Mouse (Mus musculus): ENCODE data around the gene Crispld2. TPM values are rescaled to one million over a fixed set of nuclear protein-coding genes. Genes with fewer than 3 reads are reported as not detected.

Gene Crispld2
- polyA plus RNA-seq, 1 experiment from 2014 or later = 1.8 TPM

- WGBS = 86% methylated on average over 6 of the region's 6 CpGs
- H3K27me3 ChIP-seq (ENCODE audit: control insufficient read depth, insufficient read depth, low read length) = no peaks in the 10 kb centered on the region
- no peaks in the 10 kb centered on the region for H3K36me3 ChIP-seq (ENCODE audit: control insufficient read depth, insufficient read depth, low read length)
- no peak for ATAC-seq (ENCODE audit: insufficient number of reproducible peaks, insufficient read depth, low FRiP score, low read depth)
- no peak overlapping the region for H3K9ac ChIP-seq (ENCODE audit: low read length)
- H3K4me3 ChIP-seq (ENCODE audit: control insufficient read depth in 1 of 2, insufficient read depth in 1 of 2, low read depth in 1 of 2, low read length in 2 of 2) = no peak overlapping the region
- no peak overlapping the region for H3K27ac ChIP-seq (replicated peaks in 1 of 2; ENCODE audit: control insufficient read depth in 1 of 2, insufficient read depth in 1 of 2, low read depth in 2 of 2, low read length in 2 of 2)
- H3K9me3 ChIP-seq (ENCODE audit: control insufficient read depth, low read length) = no peaks in the 10 kb centered on the region
- H3K4me2 ChIP-seq (ENCODE audit: low read length) = no peak overlapping the region
- H3K4me1 ChIP-seq (ENCODE audit: control insufficient read depth in 2 of 2, insufficient read depth in 2 of 2, low read length in 2 of 2) = peaks cover 7 to 8% of the 10 kb centered on the region in 2 experiments; a peak in 3 of 4 replicates
Observed at GRCm38 (mm10) chr8:120017786-120018185, 25.5 kb downstream of the Crispld2 start.

- Histone ChIP-seq H3K9me3 (ENCODE audit: control insufficient read depth, low read length) (no peaks in the 10 kb centered on the region), H3K4me2 (ENCODE audit: low read length) (no peak overlapping the region), H3K4me1 (ENCODE audit: control insufficient read depth in 2 of 2, insufficient read depth in 2 of 2, low read length in 2 of 2) (peaks cover 7 to 8% of the 10 kb centered on the region in 2 experiments; a peak in 3 of 4 replicates), H3K9ac (ENCODE audit: low read length) (no peak overlapping the region), H3K36me3 (ENCODE audit: control insufficient read depth, insufficient read depth, low read length) (no peaks in the 10 kb centered on the region), H3K27me3 (ENCODE audit: control insufficient read depth, insufficient read depth, low read length) (no peaks in the 10 kb centered on the region), H3K4me3 (ENCODE audit: control insufficient read depth in 1 of 2, insufficient read depth in 1 of 2, low read depth in 1 of 2, low read length in 2 of 2) (no peak overlapping the region), H3K27ac (replicated peaks in 1 of 2; ENCODE audit: control insufficient read depth in 1 of 2, insufficient read depth in 1 of 2, low read depth in 2 of 2, low read length in 2 of 2) (no peak overlapping the region)
- WGBS = 80% methylated on average over 6 of the region's 6 CpGs
- ATAC-seq (ENCODE audit: insufficient number of reproducible peaks, insufficient read depth, low FRiP score, low read depth) = no peak
Observed at GRCm38 (mm10) chr8:120018379-120018778, 26.1 kb downstream of the Crispld2 start.

GRCm38 (mm10) chr8:120019297-120019696, 27.1 kb downstream of the Crispld2 start:
- H3K27ac ChIP-seq (replicated peaks in 1 of 2; ENCODE audit: control insufficient read depth in 1 of 2, insufficient read depth in 1 of 2, low read depth in 2 of 2, low read length in 2 of 2) = no peak overlapping the region
- no peak overlapping the region for H3K4me2 ChIP-seq (ENCODE audit: low read length)
- no peaks in the 10 kb centered on the region for H3K27me3 ChIP-seq (ENCODE audit: control insufficient read depth, insufficient read depth, low read length)
- no peaks in the 10 kb centered on the region for H3K9me3 ChIP-seq (ENCODE audit: control insufficient read depth, low read length)
- H3K9ac ChIP-seq (ENCODE audit: low read length) = no peak overlapping the region
- H3K36me3 ChIP-seq (ENCODE audit: control insufficient read depth, insufficient read depth, low read length) = no peaks in the 10 kb centered on the region
- no peak overlapping the region for H3K4me3 ChIP-seq (ENCODE audit: control insufficient read depth in 1 of 2, insufficient read depth in 1 of 2, low read depth in 1 of 2, low read length in 2 of 2)
- WGBS = 70% methylated on average over 5 of the region's 5 CpGs
- ATAC-seq (ENCODE audit: insufficient number of reproducible peaks, insufficient read depth, low FRiP score, low read depth) = no peak
- H3K4me1 ChIP-seq (ENCODE audit: control insufficient read depth in 2 of 2, insufficient read depth in 2 of 2, low read length in 2 of 2) = peaks cover 4% of the 10 kb centered on the region in 2 experiments; a peak in 3 of 4 replicates

- Histone ChIP-seq H3K4me3 (ENCODE audit: control insufficient read depth in 1 of 2, insufficient read depth in 1 of 2, low read depth in 1 of 2, low read length in 2 of 2) (no peak overlapping the region), H3K4me2 (ENCODE audit: low read length) (no peak overlapping the region), H3K36me3 (ENCODE audit: control insufficient read depth, insufficient read depth, low read length) (no peaks in the 10 kb centered on the region), H3K27ac (replicated peaks in 1 of 2; ENCODE audit: control insufficient read depth in 1 of 2, insufficient read depth in 1 of 2, low read depth in 2 of 2, low read length in 2 of 2) (no peak overlapping the region), H3K4me1 (ENCODE audit: control insufficient read depth in 2 of 2, insufficient read depth in 2 of 2, low read length in 2 of 2) (no peaks in the 10 kb centered on the region), H3K27me3 (ENCODE audit: control insufficient read depth, insufficient read depth, low read length) (no peaks in the 10 kb centered on the region), H3K9ac (ENCODE audit: low read length) (no peak overlapping the region), H3K9me3 (ENCODE audit: control insufficient read depth, low read length) (no peaks in the 10 kb centered on the region)
- ATAC-seq (ENCODE audit: insufficient number of reproducible peaks, insufficient read depth, low FRiP score, low read depth) = no peak
- WGBS = 56% methylated on average over 7 of the region's 7 CpGs
Observed at GRCm38 (mm10) chr8:120020298-120020697, 28.1 kb downstream of the Crispld2 start.

GRCm38 (mm10) chr8:120026199-120026598, 34.0 kb downstream of the Crispld2 start:
- Histone ChIP-seq H3K4me1 (ENCODE audit: control insufficient read depth in 2 of 2, insufficient read depth in 2 of 2, low read length in 2 of 2) (no peaks in the 10 kb centered on the region), H3K9ac (ENCODE audit: low read length) (no peak overlapping the region), H3K36me3 (ENCODE audit: control insufficient read depth, insufficient read depth, low read length) (no peaks in the 10 kb centered on the region), H3K4me2 (ENCODE audit: low read length) (no peak overlapping the region), H3K27ac (replicated peaks in 1 of 2; ENCODE audit: control insufficient read depth in 1 of 2, insufficient read depth in 1 of 2, low read depth in 2 of 2, low read length in 2 of 2) (no peak overlapping the region), H3K4me3 (ENCODE audit: control insufficient read depth in 1 of 2, insufficient read depth in 1 of 2, low read depth in 1 of 2, low read length in 2 of 2) (no peak overlapping the region), H3K27me3 (ENCODE audit: control insufficient read depth, insufficient read depth, low read length) (no peaks in the 10 kb centered on the region), H3K9me3 (ENCODE audit: control insufficient read depth, low read length) (no peaks in the 10 kb centered on the region)
- no peak for ATAC-seq (ENCODE audit: insufficient number of reproducible peaks, insufficient read depth, low FRiP score, low read depth)
- 43% methylated on average over 5 of the region's 5 CpGs for WGBS

GRCm38 (mm10) chr8:120026991-120027390, 34.8 kb downstream of the Crispld2 start:
- H3K4me2 ChIP-seq (ENCODE audit: low read length) = no peak overlapping the region
- no peaks in the 10 kb centered on the region for H3K27me3 ChIP-seq (ENCODE audit: control insufficient read depth, insufficient read depth, low read length)
- H3K27ac ChIP-seq (replicated peaks in 1 of 2; ENCODE audit: control insufficient read depth in 1 of 2, insufficient read depth in 1 of 2, low read depth in 2 of 2, low read length in 2 of 2) = no peak overlapping the region
- 64% methylated on average over 6 of the region's 6 CpGs for WGBS
- H3K4me3 ChIP-seq (ENCODE audit: control insufficient read depth in 1 of 2, insufficient read depth in 1 of 2, low read depth in 1 of 2, low read length in 2 of 2) = no peak overlapping the region
- no peak for ATAC-seq (ENCODE audit: insufficient number of reproducible peaks, insufficient read depth, low FRiP score, low read depth)
- no peak overlapping the region for H3K9ac ChIP-seq (ENCODE audit: low read length)
- no peaks in the 10 kb centered on the region for H3K9me3 ChIP-seq (ENCODE audit: control insufficient read depth, low read length)
- H3K4me1 ChIP-seq (ENCODE audit: control insufficient read depth in 2 of 2, insufficient read depth in 2 of 2, low read length in 2 of 2) = no peaks in the 10 kb centered on the region
- H3K36me3 ChIP-seq (ENCODE audit: control insufficient read depth, insufficient read depth, low read length) = no peaks in the 10 kb centered on the region

GRCm38 (mm10) chr8:120030447-120030846, 38.2 kb downstream of the Crispld2 start:
- Histone ChIP-seq H3K9ac (ENCODE audit: low read length) (no peak overlapping the region), H3K27me3 (ENCODE audit: control insufficient read depth, insufficient read depth, low read length) (no peaks in the 10 kb centered on the region), H3K4me1 (ENCODE audit: control insufficient read depth in 2 of 2, insufficient read depth in 2 of 2, low read length in 2 of 2) (no peaks in the 10 kb centered on the region), H3K4me2 (ENCODE audit: low read length) (no peak overlapping the region), H3K27ac (replicated peaks in 1 of 2; ENCODE audit: control insufficient read depth in 1 of 2, insufficient read depth in 1 of 2, low read depth in 2 of 2, low read length in 2 of 2) (no peak overlapping the region), H3K36me3 (ENCODE audit: control insufficient read depth, insufficient read depth, low read length) (no peaks in the 10 kb centered on the region), H3K9me3 (ENCODE audit: control insufficient read depth, low read length) (no peaks in the 10 kb centered on the region), H3K4me3 (ENCODE audit: control insufficient read depth in 1 of 2, insufficient read depth in 1 of 2, low read depth in 1 of 2, low read length in 2 of 2) (no peak overlapping the region)
- WGBS = 70% methylated on average over 5 of the region's 5 CpGs
- no peak for ATAC-seq (ENCODE audit: insufficient number of reproducible peaks, insufficient read depth, low FRiP score, low read depth)

GRCm38 (mm10) chr8:120032549-120033208, 40.4 kb downstream of the Crispld2 start:
- no peak overlapping the region for H3K4me2 ChIP-seq (ENCODE audit: low read length)

More at GRCm38 (mm10) chr8:120032549-120033208, 40.4 kb downstream of the Crispld2 start:
- Histone ChIP-seq H3K9me3 (ENCODE audit: control insufficient read depth, low read length) (no peaks in the 10 kb centered on the region), H3K27me3 (ENCODE audit: control insufficient read depth, insufficient read depth, low read length) (no peaks in the 10 kb centered on the region), H3K36me3 (ENCODE audit: control insufficient read depth, insufficient read depth, low read length) (no peaks in the 10 kb centered on the region), H3K9ac (ENCODE audit: low read length) (no peak overlapping the region), H3K4me3 (ENCODE audit: control insufficient read depth in 1 of 2, insufficient read depth in 1 of 2, low read depth in 1 of 2, low read length in 2 of 2) (no peak overlapping the region), H3K27ac (replicated peaks in 1 of 2; ENCODE audit: control insufficient read depth in 1 of 2, insufficient read depth in 1 of 2, low read depth in 2 of 2, low read length in 2 of 2) (no peak overlapping the region), H3K4me1 (ENCODE audit: control insufficient read depth in 2 of 2, insufficient read depth in 2 of 2, low read length in 2 of 2) (peaks cover 19 to 20% of the 10 kb centered on the region in 2 experiments)
- WGBS = 89% methylated on average over 5 of the region's 5 CpGs
- no peak for ATAC-seq (ENCODE audit: insufficient number of reproducible peaks, insufficient read depth, low FRiP score, low read depth)
